Mouse (Mus musculus) stomach, embryonic 14.5 days (tissue): ENCODE measurements around the gene Apoc2. TPM values are rescaled to one million over a fixed set of nuclear protein-coding genes. Genes with fewer than 3 reads are reported as not detected.

ENCODE experiments used
- ATAC-seq: fragments of 200-750 bp; cut with Nextera tagmentation; 2 replicates; pipeline ENCODE4 v1.8.0; 2017; ENCODE audit warnings: low read depth, moderate TSS enrichment; ENCODE audit not compliant: insufficient number of reproducible peaks, insufficient read depth, low FRiP score
- H3K27ac ChIP-seq: fragments of 300-500 bp; sonication (generic); 2 replicates; pipeline ENCODE4 v1.5.1; 2014; ENCODE audit warnings: mild to moderate bottlenecking, low read length, moderate library complexity, mixed read lengths
- H3K27me3 ChIP-seq: fragments of 300-500 bp; sonication (generic); 2 replicates; pipeline ENCODE4 v1.6.1; 2014; ENCODE audit warnings: low read length, control low read depth, mixed read lengths; ENCODE audit not compliant: control insufficient read depth, insufficient read depth
- H3K36me3 ChIP-seq: fragments of 300-500 bp; sonication (generic); 2 replicates; pipeline ENCODE4 v1.6.1; 2014; ENCODE audit warnings: mild to moderate bottlenecking, control low read depth, low read length, moderate library complexity, mixed read lengths; ENCODE audit not compliant: control insufficient read depth, insufficient read depth
- H3K4me1 ChIP-seq: fragments of 300-500 bp; sonication (generic); 2 replicates; pipeline ENCODE4 v1.6.1; 2014; ENCODE audit warnings: low read length, control low read depth, mixed read lengths; ENCODE audit not compliant: control insufficient read depth, insufficient read depth
- H3K4me2 ChIP-seq: fragments of 300-500 bp; sonication (generic); replicated peaks from 2 replicates; pipeline ENCODE4 v1.6.1; 2014; ENCODE audit warnings: low read depth, low read length, control low read depth
- H3K4me3 ChIP-seq: fragments of 300-500 bp; sonication (generic); 2 replicates; pipeline ENCODE4 v1.5.1; 2014; ENCODE audit warnings: low read depth, low read length, control low read depth
- H3K9ac ChIP-seq: fragments of 300-500 bp; sonication (generic); replicated peaks from 2 replicates; pipeline ENCODE4 v1.6.1; 2014; ENCODE audit warnings: low read depth, mild to moderate bottlenecking, control low read depth, low read length, moderate library complexity, mixed read lengths
- H3K9me3 ChIP-seq: fragments of 300-500 bp; sonication (generic); 2 replicates; pipeline ENCODE4 v1.6.1; 2016; ENCODE audit warnings: low read depth, low read length, control low read depth; ENCODE audit not compliant: control insufficient read depth
- WGBS: fragments of 180-500 bp; shearing (Covaris S2); extraction: QIAGEN DNeasy Blood & Tissue Kit; methylation state at CpG from one replicate; pipeline ENCODE4 v1.1.7; 2014; 5-methylcytosine and 5-hydroxymethylcytosine counted together
- polyA plus RNA-seq: library from polyadenylated mRNA; unstranded; fragments of >200 nt; fragmentation: Nextera tagmentation; extraction: Ambion mirVana; gene quantifications from 2 replicates; pipeline ENCODE4 v1.2.1, GENCODE M21; 2014

Gene Apoc2
- polyA plus RNA-seq, 1 experiment from 2014 or later, result 1.9 TPM

- H3K36me3 ChIP-seq, result peaks cover 62% of the 10 kb centered on the region
- no peak overlapping the region for H3K4me2 ChIP-seq
- no peak overlapping the region for H3K9ac ChIP-seq
- no peak for ATAC-seq
- H3K27me3 ChIP-seq, result no peaks in the 10 kb centered on the region
- H3K9me3 ChIP-seq, result no peaks in the 10 kb centered on the region
- 93% methylated on average over 15 of the region's 15 CpGs for WGBS
- no peak overlapping the region for H3K27ac ChIP-seq
- H3K4me1 ChIP-seq, result 0 out of 2 replicates have a peak, but pooled peaks cover 4% of the 10 kb centered on the region
- no peak overlapping the region for H3K4me3 ChIP-seq
Observed at GRCm38 (mm10) chr7:19633855-19634254, 43.9 kb downstream of the Apoc2 start.

GRCm38 (mm10) chr7:19633197-19633596 is 44.5 kb downstream of the Apoc2 start:
- no peak overlapping the region for H3K4me2 ChIP-seq
- H3K9ac ChIP-seq, result no peak overlapping the region
- H3K4me1 ChIP-seq, result 0 out of 2 replicates have a peak, but pooled peaks cover 4% of the 10 kb centered on the region
- H3K27ac ChIP-seq, result no peak overlapping the region
- no peak overlapping the region for H3K4me3 ChIP-seq
- H3K36me3 ChIP-seq, result peaks cover 55% of the 10 kb centered on the region
- no peaks in the 10 kb centered on the region for H3K9me3 ChIP-seq
- ATAC-seq, result no peak
- 94% methylated on average over 15 of the region's 17 CpGs for WGBS
- no peaks in the 10 kb centered on the region for H3K27me3 ChIP-seq

- H3K9me3 ChIP-seq, result no peaks in the 10 kb centered on the region
- 0 out of 2 replicates have a peak, but pooled peaks cover 4% of the 10 kb centered on the region for H3K4me1 ChIP-seq
- H3K4me3 ChIP-seq, result no peak overlapping the region
- H3K27me3 ChIP-seq, result no peaks in the 10 kb centered on the region
- H3K4me2 ChIP-seq, result no peak overlapping the region
- H3K36me3 ChIP-seq, result peaks cover 50% of the 10 kb centered on the region
- no peak for ATAC-seq
- H3K9ac ChIP-seq, result no peak overlapping the region
- no peak overlapping the region for H3K27ac ChIP-seq
Observed at GRCm38 (mm10) chr7:19632720-19633119, 45.0 kb downstream of the Apoc2 start.

- Histone ChIP-seq H3K36me3 (peaks cover 47% of the 10 kb centered on the region), H3K27me3 (no peaks in the 10 kb centered on the region), H3K4me2 (no peak overlapping the region), H3K27ac (no peak overlapping the region), H3K4me1 (0 out of 2 replicates have a peak, but pooled peaks cover 4% of the 10 kb centered on the region), H3K9me3 (no peaks in the 10 kb centered on the region), H3K4me3 (no peak overlapping the region), H3K9ac (no peak overlapping the region)
- no peak for ATAC-seq
Observed at GRCm38 (mm10) chr7:19632275-19632674, 45.5 kb downstream of the Apoc2 start.

- Histone ChIP-seq H3K27me3 (no peaks in the 10 kb centered on the region), H3K4me3 (peak within 1 kb of the TSS; percentile 53), H3K9ac (peak within 1 kb of the TSS; percentile 39), H3K4me1 (0 out of 2 replicates have a peak, but pooled peaks cover 4% of the 10 kb centered on the region), H3K27ac (peak within 1 kb of the TSS; percentile 87), H3K36me3 (peaks cover 20% of the 10 kb centered on the region), H3K4me2 (peak within 1 kb of the TSS; percentile 87), H3K9me3 (no peaks in the 10 kb centered on the region)
- under 1% methylated on average over 29 of the region's 41 CpGs for WGBS
- ATAC-seq, result no peak; the same call in 1 of the 2 replicates
Observed at GRCm38 (mm10) chr7:19629361-19629734, 48.4 kb downstream of the Apoc2 start, which contains the start of gene Relb. Gene Relb (minus strand): TSS chr7:19629438.

- Histone ChIP-seq H3K9ac (peak overlapping the region; percentile 39), H3K9me3 (no peaks in the 10 kb centered on the region), H3K27me3 (no peaks in the 10 kb centered on the region), H3K4me1 (0 out of 2 replicates have a peak, but pooled peaks cover 4% of the 10 kb centered on the region), H3K27ac (peak overlapping the region; percentile 87), H3K4me3 (peak overlapping the region; percentile 53), H3K4me2 (peak overlapping the region; percentile 87), H3K36me3 (peaks cover 16% of the 10 kb centered on the region)
- peak; percentile 92 for ATAC-seq
- WGBS, result 1% methylated on average over 57 of the region's 57 CpGs
Observed at GRCm38 (mm10) chr7:19628536-19629360, 49.0 kb downstream of the Apoc2 start.

GRCm38 (mm10) chr7:19628192-19628535 is 49.6 kb downstream of the Apoc2 start:
- H3K36me3 ChIP-seq, result peaks cover 10% of the 10 kb centered on the region; the same call in 1 of the 2 replicates
- peak overlapping the region; percentile 87 for H3K4me2 ChIP-seq
- WGBS, result 14% methylated on average over 17 of the region's 17 CpGs
- no peaks in the 10 kb centered on the region for H3K27me3 ChIP-seq
- ATAC-seq, result no peak
- 0 out of 2 replicates have a peak, but pooled peaks cover 4% of the 10 kb centered on the region for H3K4me1 ChIP-seq
- H3K27ac ChIP-seq, result peak overlapping the region; percentile 87; the same call in 1 of the 2 replicates
- H3K4me3 ChIP-seq, result peak overlapping the region; percentile 53
- no peak overlapping the region for H3K9ac ChIP-seq
- no peaks in the 10 kb centered on the region for H3K9me3 ChIP-seq

- H3K36me3 ChIP-seq, result peaks cover 6% of the 10 kb centered on the region; the same call in 1 of the 2 replicates
- 64% methylated on average over 3 of the region's 3 CpGs for WGBS
- H3K27me3 ChIP-seq, result no peaks in the 10 kb centered on the region
- ATAC-seq, result no peak
- H3K9ac ChIP-seq, result no peak overlapping the region
- peak overlapping the region; percentile 53; the same call in 1 of the 2 replicates for H3K4me3 ChIP-seq
- H3K4me1 ChIP-seq, result 0 out of 2 replicates have a peak, but pooled peaks cover 4% of the 10 kb centered on the region
- H3K27ac ChIP-seq, result peak overlapping the region; percentile 87; the same call in 1 of the 2 replicates
- peak overlapping the region; percentile 87 for H3K4me2 ChIP-seq
- H3K9me3 ChIP-seq, result no peaks in the 10 kb centered on the region
Observed at GRCm38 (mm10) chr7:19627721-19628120, 50.0 kb downstream of the Apoc2 start.
